Mouse (Mus musculus) forelimb bud, embryonic 11.5 days (tissue): Measurements from ENCODE around the gene Crybb3.

Experiments
- DNase-seq: peaks from one replicate; pipeline ENCODE4 v3.0.0-alpha.2; 2012; ENCODE audit warnings: low read depth, low spot score

Crybb3 gene

DNA sequence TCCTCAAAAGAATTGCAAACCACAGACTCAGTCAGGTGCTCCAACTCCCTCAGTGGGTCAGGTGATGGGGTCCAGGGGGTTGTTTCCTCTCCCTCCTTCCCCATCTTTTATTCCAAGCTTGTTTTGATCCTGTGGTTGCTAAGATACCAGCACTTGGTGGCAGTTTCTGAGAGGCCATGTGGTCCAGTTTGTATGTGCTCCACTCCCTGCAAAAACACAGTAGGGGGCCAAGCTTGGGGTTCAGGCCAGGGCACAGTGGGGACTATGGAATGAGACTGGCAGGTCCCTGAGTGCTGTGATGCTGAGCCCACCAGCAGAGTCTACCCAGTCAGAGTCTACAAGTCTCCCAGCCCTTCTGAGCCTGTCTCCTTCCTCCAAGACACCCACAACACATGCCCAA lies 31.5 kb downstream of the Crybb3 start:
- DNase-seq: no peak

GRCm38 (mm10) chr5:113045511-113046273 lies 35.7 kb downstream of the Crybb3 start:
- no peak for DNase-seq

GRCm38 (mm10) chr5:113043531-113043930 lies 37.9 kb downstream of the Crybb3 start:
- DNase-seq: no peak

DNA sequence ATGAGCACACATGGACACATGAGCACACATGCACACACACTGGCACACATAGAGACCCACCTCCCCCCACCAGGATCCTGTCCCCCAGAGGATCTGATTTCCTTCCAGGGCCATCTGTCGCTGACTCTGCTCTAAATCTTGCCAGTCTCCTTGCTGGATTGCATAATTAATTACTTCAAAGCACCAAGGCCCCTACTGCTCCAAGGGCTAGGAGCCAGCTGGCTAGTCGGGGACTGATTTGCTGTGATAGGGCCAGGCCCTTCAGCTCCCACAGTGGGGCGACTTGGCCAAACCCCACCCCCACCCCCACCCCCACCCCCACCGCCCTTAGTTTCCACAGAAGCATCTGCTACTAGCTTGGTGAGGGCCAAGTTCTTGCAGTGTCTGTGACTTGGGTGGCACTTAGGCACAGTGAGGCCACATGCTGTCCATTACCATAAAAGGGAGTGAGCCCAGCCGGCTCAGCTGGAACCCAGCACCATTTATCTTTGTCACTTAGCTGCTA lies 39.8 kb downstream of the Crybb3 start:
- peak; percentile 43 for DNase-seq

GRCm38 (mm10) chr5:113040776-113041175 lies 40.6 kb downstream of the Crybb3 start:
- DNase-seq: no peak

DNA sequence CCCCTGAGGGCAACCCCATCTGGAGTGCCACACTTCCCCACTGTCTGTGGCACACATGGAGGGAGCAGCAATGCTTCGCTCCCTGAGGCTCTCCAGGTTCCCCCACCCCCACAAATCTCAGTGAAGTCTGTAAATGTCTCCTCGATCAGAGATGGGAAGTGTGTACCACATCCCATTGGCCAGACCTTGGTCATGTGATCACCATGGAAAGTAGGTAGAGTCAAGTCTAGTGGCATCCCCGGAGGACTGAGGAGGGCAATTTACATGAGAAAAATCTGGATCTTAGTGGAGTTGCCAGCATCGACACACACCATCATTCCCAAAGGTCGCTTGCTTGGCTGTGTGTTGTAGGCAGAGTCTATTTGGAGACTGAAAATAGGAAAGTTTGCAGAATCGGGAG lies 42.8 kb downstream of the Crybb3 start:
- no peak for DNase-seq

GRCm38 (mm10) chr5:113035094-113036047 lies 46.0 kb downstream of the Crybb3 start:
- no peak for DNase-seq

- no peak for DNase-seq
Observed at GRCm38 (mm10) chr5:113031201-113031754, 50.1 kb downstream of the Crybb3 start.

- DNase-seq: no peak
Observed at GRCm38 (mm10) chr5:113030082-113030481, 51.3 kb downstream of the Crybb3 start.

- no peak for DNase-seq
Observed at GRCm38 (mm10) chr5:113026706-113027105, 54.7 kb downstream of the Crybb3 start.
